Mouse (Mus musculus) left cerebral cortex, adult 11 months (tissue): ENCODE measurements at regions not wholly inside any gene's neighbourhood (a gene's known extent, or its start where the extent isn't known, plus 50 kb on each side); places are given as distances from the start of the nearest gene placed in this dataset.
"Not testable (repeated sequence)": the region's sequence is repeated elsewhere in the genome, so short reads cannot be mapped to it uniquely, and the experiment has no call there.

Source experiments
- DNase-seq: peaks from one replicate; pipeline ENCODE4 v3.0.0; 2022; ENCODE audit warnings: low spot score

DNA sequence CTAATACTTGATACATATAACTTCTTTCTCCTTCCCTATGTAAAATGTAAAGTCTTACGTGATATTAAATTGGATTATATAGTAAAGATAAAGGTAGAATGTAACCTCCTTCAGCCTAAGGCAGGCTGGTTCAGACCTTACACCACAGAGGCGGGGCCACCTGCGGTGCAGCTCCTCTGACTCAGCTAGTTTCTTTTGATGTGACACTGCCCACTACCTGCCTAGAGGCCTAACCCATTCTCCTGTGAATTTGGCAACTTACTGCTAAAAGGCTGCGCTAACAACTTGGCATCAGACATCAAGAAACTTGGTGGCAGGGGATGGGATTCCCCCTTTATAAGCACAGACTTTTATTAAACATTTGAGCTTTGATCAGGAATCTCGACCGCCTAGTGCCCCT is 74.5 kb downstream of the Aasdhppt start:
- DNase-seq: no peak

DNA sequence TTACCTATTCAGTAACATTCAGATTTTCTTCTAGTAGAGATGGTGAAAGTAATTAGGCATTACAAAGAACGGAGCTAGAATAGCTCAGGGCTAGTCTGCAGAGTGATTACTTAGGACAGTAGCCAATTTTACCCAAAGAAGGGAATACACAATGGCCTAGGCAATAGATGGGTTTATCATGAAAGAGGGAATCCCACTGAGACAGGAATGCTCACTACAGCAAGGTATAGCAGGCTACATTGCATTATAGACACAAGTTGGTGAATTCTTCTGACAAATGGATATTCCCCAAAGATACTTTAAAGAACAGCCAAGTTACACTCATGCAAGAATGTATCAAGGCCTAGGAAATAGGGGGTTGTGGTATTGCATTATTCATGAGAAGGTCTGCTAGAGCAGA is 94.7 kb downstream of the Aasdhppt start:
- not testable (repeated sequence) for DNase-seq

DNA sequence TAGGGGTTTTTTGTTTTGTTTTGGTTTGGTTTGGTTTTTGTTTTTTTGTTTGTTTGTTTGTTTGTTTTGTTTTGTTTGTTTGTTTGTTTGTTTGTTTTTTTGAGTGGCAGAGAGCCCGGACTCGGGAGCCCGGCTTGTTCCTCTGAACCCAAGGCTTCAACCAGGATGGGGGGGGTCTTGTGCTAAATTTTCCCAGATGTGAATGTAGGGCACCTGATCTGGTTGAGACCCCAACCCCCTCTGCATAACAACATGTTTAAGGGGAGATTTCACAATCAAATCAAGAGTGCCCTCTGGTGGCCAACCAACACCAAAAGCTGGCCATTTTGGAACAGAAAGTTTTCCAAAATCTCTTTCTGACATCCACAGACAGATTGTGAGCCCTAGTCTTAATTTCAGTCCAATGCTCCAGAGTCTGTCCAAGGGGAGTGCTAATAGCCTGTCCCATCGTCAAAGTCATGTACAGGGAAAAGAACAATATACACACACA is 99.2 kb downstream of the Aasdhppt start:
- peak; percentile 5 for DNase-seq

DNA sequence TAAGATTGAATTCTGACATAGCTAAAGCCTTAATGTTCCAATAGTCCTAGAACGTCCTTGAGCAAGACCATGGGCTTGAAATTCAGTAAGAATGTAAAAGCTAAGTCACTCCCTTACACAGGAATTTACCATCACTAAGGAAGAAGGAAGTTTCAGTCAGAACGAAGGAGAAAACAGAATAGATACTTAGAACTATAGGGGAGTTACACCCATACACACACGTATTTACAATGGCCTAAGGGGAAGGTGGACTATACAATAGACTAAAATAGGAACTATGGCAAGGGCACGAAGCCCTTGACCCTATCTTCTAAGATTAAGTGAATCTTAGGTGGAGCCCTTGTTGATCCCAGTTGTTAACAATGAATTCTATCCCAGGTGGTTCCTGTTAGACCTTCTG is 116.5 kb downstream of the Aasdhppt start:
- not testable (repeated sequence) for DNase-seq

DNA sequence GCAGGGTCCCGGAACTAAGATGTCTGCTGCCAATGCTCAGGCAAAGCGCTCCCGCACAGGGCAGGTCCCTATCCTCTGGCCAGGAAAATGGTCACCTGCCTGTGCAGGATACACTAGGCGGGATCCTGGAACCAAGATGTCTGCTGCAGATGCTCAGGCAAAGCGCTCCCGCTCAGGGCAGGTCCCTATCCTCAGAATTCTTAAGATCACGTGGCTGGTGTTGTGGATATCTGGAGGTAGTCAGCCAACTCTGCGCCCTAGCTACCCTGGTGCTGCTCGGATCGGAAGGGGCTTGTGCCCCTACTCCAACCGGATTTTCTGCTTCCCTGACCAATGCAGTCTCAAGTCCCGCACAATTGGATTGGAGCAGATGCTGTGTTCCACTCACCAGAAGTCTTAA is 153.3 kb downstream of the Aasdhppt start:
- not testable (repeated sequence) for DNase-seq

DNA sequence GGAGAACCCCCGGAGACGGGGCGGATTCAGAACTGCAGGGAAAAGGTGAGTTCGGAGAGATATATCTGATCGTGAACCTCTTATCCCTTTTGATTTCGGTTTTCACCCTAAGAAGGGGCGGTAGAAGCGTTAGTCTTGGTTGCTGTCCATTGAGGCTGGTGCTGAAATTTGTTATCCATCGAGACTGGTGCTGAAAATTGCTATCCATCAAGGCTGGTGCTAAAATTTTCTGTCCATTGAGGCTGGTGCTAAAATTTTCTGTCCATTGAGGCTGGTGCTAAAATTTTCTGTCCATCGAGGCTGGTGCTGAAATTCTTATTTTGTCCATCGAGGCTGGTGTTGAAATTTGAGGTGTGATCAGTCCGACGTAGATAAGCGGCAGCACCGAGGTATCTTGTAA is 170.4 kb downstream of the Aasdhppt start:
- DNase-seq: not testable (repeated sequence)

DNA sequence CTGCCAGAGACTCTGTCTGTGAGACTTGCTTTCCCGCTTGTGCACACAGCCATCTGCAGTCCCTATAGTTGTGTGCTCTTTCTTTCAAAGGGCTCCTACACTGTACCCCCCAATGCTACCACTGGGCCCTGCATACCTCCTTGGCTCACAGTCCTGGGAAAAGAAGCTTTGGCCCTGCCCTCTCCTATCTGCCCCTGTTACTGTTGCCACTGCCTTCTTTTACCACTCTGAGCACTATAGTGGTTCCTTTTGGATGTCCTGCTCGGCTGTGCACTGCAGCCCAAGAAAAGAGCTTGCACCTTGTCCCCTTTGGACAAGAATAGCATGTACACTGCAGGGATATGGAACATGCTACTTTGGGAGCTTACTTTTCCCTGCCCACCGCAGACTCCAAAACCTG is 216.8 kb downstream of the Aasdhppt start:
- DNase-seq: no peak

DNA sequence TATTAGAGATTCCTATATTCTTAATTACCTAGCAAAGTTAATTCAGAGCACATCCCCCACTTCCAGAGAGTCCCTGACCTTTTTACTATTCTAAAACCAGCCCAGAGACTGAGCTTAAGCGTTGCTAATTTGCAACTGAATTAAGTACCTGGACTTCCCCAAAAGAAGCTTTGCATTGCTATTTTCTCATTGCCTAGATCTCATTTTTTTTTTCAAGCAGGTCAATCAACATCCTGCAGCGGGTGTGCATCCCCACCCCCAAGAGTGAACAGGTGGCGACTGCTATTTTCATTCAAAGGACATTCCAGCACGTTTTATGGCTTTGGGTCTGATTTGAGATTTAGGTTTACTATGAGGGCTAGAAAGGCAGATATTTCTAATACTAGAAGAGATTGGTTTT is 226.6 kb downstream of the Aasdhppt start:
- not testable (repeated sequence) for DNase-seq

DNA sequence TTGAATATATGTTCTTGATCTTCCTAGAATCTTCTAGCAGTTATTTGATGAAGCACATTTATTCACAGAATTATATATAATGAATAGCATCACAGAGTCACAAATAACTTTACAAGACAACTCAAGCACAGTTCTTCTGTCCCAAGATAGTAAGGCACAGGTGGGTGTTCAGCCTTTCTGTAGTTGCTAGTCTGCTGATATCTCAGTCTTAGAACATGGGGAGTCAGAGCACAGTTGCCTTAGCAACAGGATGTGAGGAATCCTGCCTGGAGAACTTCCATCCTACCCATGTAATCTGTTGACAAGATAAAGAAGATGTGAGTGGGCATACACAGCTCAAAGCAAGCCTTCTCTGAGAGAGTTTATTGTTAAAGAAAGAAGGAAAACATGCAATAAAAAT is 248.2 kb downstream of the Aasdhppt start:
- peak; percentile 21 for DNase-seq

DNA sequence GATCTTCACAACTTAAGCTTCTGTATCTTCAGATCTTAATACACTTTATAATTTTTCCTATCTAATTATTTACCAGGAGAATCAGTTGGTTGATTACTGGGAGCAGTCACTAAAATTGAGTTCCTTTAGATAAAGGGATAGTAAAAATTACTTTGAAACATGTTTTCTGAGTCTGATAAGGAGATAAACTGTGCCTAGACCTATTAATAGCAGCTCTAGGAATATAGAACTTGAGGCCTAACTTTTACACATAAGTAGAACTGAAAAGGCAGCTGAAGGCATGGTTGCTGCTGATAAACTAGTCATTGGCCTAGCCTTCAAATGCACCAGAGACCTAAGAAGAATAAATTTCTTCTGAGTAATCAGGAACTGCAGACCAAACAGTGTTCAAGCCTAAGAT is 260.5 kb downstream of the Aasdhppt start:
- no peak for DNase-seq

DNA sequence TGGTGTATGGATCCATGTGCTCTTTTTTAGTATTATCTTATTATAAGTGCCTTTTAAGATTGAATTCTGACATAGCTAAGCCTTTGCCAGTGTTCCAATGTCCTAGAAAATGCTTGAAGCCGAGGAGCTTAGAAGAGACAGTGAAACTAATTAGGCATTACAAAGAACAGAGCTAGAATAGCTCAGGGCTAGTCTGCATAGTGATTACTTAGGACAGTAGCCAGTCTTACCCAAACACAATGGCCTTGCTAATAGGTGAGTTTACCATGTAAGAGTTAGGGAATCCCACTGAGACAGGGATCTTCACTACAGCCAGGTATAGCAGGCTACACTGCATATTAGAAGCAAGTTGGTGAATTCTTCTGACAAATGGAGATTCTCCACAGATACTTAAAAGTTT is 261.6 kb downstream of the Aasdhppt start:
- DNase-seq: not testable (repeated sequence)

DNA sequence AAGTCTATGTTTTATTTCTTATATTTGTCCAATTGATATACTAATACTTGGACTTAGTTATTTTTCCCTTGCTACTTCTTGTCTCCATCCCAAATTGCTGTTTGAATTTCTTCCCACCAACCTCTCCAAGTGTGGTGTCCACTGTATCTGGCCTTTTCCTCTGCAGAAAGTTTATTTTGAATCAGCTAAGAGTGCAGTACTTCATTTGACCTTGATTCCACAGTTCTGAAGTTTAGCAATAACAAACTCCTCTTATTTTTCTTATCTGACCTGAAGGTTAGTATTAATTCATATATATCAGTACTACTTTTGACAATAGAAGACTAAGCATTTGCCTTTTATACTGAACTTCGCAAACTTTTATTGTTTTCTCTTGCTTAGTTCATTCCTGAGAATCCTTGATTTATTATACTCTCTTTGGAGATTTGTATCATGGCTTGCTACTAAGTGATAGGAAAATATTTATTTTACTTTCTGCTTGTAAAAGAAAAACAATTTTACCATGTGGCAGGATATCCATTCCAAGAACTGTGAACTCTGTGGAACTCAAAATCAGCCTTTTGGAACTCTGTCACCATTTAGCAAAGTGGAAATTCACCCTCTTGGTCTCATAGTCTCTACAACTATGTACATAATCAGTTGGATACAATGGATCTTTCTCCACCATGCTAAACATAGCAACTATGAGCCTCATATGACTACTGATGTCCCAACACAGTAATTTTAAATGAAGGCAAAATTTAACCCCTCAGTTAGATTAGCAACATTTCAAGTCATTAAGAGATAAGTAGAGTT is 268.2 kb downstream of the Aasdhppt start:
- DNase-seq: no peak

DNA sequence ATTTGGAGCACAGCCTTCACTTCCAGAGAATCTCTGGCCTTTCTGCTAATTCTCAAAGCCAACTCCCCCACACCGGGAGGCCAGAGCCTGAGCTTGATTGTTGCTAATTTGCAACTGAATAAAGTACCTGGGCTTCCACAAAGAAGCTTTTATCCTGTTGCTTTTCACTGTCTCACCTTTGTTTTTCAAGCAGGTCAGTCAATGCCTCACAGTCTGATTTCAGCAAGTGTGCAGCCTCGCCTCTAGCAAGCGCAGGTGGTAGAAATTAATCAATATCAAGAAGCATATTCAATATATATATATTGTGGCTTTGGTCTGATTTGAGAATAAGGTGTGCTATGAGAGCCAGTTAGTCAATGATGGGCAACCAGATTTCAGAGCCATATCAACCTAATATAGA is 282.1 kb downstream of the Aasdhppt start:
- not testable (repeated sequence) for DNase-seq

DNA sequence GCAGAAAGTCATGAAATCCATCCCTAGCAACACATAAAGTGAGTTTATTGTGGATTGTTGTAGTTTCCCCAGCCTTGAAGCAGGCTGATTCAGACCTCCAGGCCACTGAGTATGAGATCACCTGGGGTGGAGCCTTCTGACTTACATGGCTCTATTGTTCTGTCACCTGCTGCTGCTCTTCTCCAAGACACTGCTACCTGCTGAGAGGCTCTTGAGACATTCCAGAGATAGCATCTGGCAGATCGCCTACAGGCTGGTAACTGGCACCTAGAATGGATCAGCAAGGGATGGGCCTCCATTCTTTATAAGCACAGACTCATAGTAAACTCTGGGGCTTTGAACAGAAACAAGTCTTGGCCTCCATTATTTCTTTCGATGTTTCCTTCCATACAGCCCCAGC is 289.2 kb downstream of the Aasdhppt start:
- no peak for DNase-seq

DNA sequence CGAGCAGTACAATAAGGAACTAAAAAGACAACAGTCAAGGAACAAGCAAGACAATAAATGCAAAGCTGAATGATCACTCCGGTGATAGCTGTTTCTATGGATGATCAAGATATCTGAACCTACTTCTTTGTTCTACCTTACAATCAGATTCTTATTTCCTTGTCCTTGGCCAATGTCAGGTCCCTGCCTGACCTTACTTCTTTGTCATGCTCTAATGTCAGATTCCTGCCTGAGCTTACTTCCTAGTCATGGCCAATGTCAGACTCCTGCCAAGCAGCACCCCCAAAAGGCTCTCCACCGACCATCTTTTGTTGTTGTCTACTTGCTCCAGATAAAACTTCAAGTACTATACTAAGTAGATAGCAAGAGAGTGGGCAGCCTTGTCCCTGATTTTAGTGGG is 312.6 kb downstream of the Aasdhppt start:
- no peak for DNase-seq

DNA sequence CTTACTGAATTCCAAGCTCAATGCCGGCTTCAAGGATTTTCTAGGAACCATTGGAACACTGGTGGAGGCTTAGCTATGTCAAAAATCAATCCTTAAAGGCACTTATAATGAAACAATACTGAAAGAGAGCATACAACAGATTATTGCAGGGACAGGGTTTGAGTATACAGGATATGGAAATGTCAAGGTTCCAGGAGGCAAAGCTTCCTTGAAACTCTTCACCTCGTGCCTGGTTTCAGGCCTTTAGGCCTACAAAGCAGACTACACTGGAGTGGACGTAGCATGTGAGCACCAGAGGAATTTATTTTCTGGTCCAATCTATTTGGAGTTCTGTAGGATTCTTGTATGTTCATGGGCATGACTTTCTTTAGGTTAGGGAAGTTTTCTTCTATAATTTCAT is 320.9 kb downstream of the Aasdhppt start:
- DNase-seq: not testable (repeated sequence)

DNA sequence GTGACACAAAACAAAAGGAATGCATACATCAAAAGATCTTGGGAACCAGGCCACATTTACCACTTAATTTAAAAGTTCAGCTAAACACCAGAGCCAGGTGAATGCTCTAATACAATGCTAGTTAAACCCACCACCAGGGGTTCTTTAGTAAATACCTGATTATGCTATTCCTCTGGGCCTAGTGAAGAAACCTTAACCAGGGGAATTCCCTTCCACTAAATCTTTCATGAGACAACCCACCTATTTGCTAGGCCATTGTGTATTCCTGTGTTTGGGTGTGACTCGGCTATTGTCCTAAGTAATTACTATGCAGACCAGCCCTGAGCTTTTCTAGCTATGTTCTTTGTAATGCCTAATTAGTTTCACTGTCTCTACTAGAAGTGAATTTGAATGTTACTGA is 321.3 kb downstream of the Aasdhppt start:
- not testable (repeated sequence) for DNase-seq
